Mouse (Mus musculus) lung, embryonic 14.5 days (tissue): ENCODE measurements at regions not wholly inside any gene's neighbourhood (a gene's known extent, or its start where the extent isn't known, plus 50 kb on each side); places are given as distances from the start of the nearest gene placed in this dataset.

Source experiments
- ATAC-seq: fragments of 200-750 bp; cut with Nextera tagmentation; 2 replicates; pipeline ENCODE4 v1.8.0; 2017; ENCODE audit warnings: mild to moderate bottlenecking, moderate TSS enrichment, moderate library complexity; ENCODE audit not compliant: insufficient read depth
- DNase-seq: peaks from one replicate; pipeline ENCODE4 v3.0.0-alpha.2; 2015
- H3K27ac ChIP-seq: fragments of 300-500 bp; sonication (generic); 2 replicates; pipeline ENCODE4 v1.5.1; 2014; ENCODE audit warnings: low read depth, mild to moderate bottlenecking, moderate library complexity
- H3K27me3 ChIP-seq: fragments of 300-500 bp; sonication (generic); 2 replicates; pipeline ENCODE4 v1.6.1; 2014; ENCODE audit warnings: low read length, control low read depth; ENCODE audit not compliant: insufficient read depth
- H3K36me3 ChIP-seq: fragments of 300-500 bp; sonication (generic); 2 replicates; pipeline ENCODE4 v1.6.1; 2014; ENCODE audit warnings: control low read depth; ENCODE audit not compliant: insufficient read depth
- H3K4me1 ChIP-seq: fragments of 300-500 bp; sonication (generic); 2 replicates; pipeline ENCODE4 v1.6.1; 2014; ENCODE audit warnings: antibody characterized with exemption, control low read depth; ENCODE audit not compliant: insufficient read depth
- H3K4me2 ChIP-seq: fragments of 300-500 bp; sonication (generic); 2 replicates; pipeline ENCODE4 v1.6.1; 2014; ENCODE audit warnings: mild to moderate bottlenecking
- H3K4me3 ChIP-seq: fragments of 300-500 bp; sonication (generic); 2 replicates; pipeline ENCODE4 v1.5.1; 2014; ENCODE audit warnings: low read depth, low read length
- H3K9ac ChIP-seq: fragments of 300-500 bp; sonication (generic); 2 replicates; pipeline ENCODE4 v1.6.1; 2014
- H3K9me3 ChIP-seq: fragments of 300-500 bp; sonication (generic); 2 replicates; pipeline ENCODE4 v1.6.1; 2016; ENCODE audit warnings: low read depth, low read length, control low read depth
- CTCF ChIP-seq: IDR thresholded peaks from 2 replicates; pipeline ENCODE4 v1.5.1; 2016; ENCODE audit warnings: antibody characterized with exemption, low read depth
- WGBS: fragments of 180-500 bp; shearing (Covaris S2); extraction: QIAGEN DNeasy Blood & Tissue Kit; methylation state at CpG from one replicate; pipeline ENCODE4 v1.1.7; 2014; 5-methylcytosine and 5-hydroxymethylcytosine counted together

GRCm38 (mm10) chr1:57032407-57032806 is 54.0 kb upstream of the Satb2 start:
- ATAC-seq, result no peak
- Histone ChIP-seq H3K9ac (no peak overlapping the region), H3K27ac (no peak overlapping the region), H3K9me3 (no peaks in the 10 kb centered on the region), H3K36me3 (no peaks in the 10 kb centered on the region), H3K4me3 (no peak overlapping the region), H3K4me1 (no peaks in the 10 kb centered on the region), H3K27me3 (no peaks in the 10 kb centered on the region), H3K4me2 (no peak overlapping the region)
- DNase-seq, result no peak
- 66% methylated on average over 2 of the region's 2 CpGs for WGBS
- TF ChIP-seq CTCF, result no peak

- whole genome bisulfite sequencing, result 89% methylated on average over 2 of the region's 2 CpGs
- H3K27ac ChIP-seq, result no peak overlapping the region
- H3K4me2 ChIP-seq, result no peak overlapping the region
- no peaks in the 10 kb centered on the region for H3K36me3 ChIP-seq
- H3K9ac ChIP-seq, result no peak overlapping the region
- H3K4me1 ChIP-seq, result no peaks in the 10 kb centered on the region
- no peaks in the 10 kb centered on the region for H3K9me3 ChIP-seq
- ATAC-seq (no peak), DNase-seq (no peak)
- H3K27me3 ChIP-seq, result no peaks in the 10 kb centered on the region
- no peak overlapping the region for H3K4me3 ChIP-seq
- no peak for TF ChIP-seq CTCF
These were observed 54.8 kb upstream of the Satb2 start for GRCm38 (mm10) chr1:57033244-57033643.

GRCm38 (mm10) chr1:57034411-57034810 is 56.0 kb upstream of the Satb2 start:
- DNase-seq, result no peak
- H3K27me3 ChIP-seq, result no peaks in the 10 kb centered on the region
- no peaks in the 10 kb centered on the region for H3K9me3 ChIP-seq
- 84% methylated on average over 6 of the region's 6 CpGs for WGBS
- H3K4me2 ChIP-seq, result no peak overlapping the region
- H3K9ac ChIP-seq, result no peak overlapping the region
- no peak for ATAC-seq
- no peaks in the 10 kb centered on the region for H3K36me3 ChIP-seq
- no peak for TF ChIP-seq CTCF
- no peaks in the 10 kb centered on the region for H3K4me1 ChIP-seq
- H3K4me3 ChIP-seq, result no peak overlapping the region
- H3K27ac ChIP-seq, result no peak overlapping the region

GRCm38 (mm10) chr1:57036382-57036781 is 57.9 kb upstream of the Satb2 start:
- no peak for DNase-seq
- Histone ChIP-seq H3K9me3 (no peaks in the 10 kb centered on the region), H3K9ac (no peak overlapping the region), H3K27ac (no peak overlapping the region), H3K4me3 (no peak overlapping the region), H3K36me3 (no peaks in the 10 kb centered on the region), H3K27me3 (no peaks in the 10 kb centered on the region), H3K4me1 (no peaks in the 10 kb centered on the region), H3K4me2 (no peak overlapping the region)
- 82% methylated on average over 3 of the region's 3 CpGs for WGBS
- no peak for TF ChIP-seq CTCF
- ATAC-seq, result no peak

- ATAC-seq (no peak), DNase-seq (peak; percentile 1)
- H3K27me3 ChIP-seq, result no peaks in the 10 kb centered on the region
- H3K27ac ChIP-seq, result no peak overlapping the region
- no peaks in the 10 kb centered on the region for H3K4me1 ChIP-seq
- 30% methylated on average over 8 of the region's 8 CpGs for WGBS
- no peak for TF ChIP-seq CTCF
- no peaks in the 10 kb centered on the region for H3K36me3 ChIP-seq
- H3K4me3 ChIP-seq, result no peak overlapping the region
- no peak overlapping the region for H3K4me2 ChIP-seq
- no peaks in the 10 kb centered on the region for H3K9me3 ChIP-seq
- H3K9ac ChIP-seq, result no peak overlapping the region
These were observed 61.8 kb upstream of the Satb2 start for GRCm38 (mm10) chr1:57040201-57040600.

- no peak overlapping the region for H3K9ac ChIP-seq
- no peaks in the 10 kb centered on the region for H3K9me3 ChIP-seq
- DNase-seq (no peak), ATAC-seq (no peak)
- H3K4me2 ChIP-seq, result no peak overlapping the region
- H3K27ac ChIP-seq, result no peak overlapping the region
- H3K4me1 ChIP-seq, result no peaks in the 10 kb centered on the region
- TF ChIP-seq CTCF, result no peak
- no peaks in the 10 kb centered on the region for H3K27me3 ChIP-seq
- no peaks in the 10 kb centered on the region for H3K36me3 ChIP-seq
- no peak overlapping the region for H3K4me3 ChIP-seq
These were observed 63.1 kb upstream of the Satb2 start for GRCm38 (mm10) chr1:57041578-57041977.

- TF ChIP-seq CTCF, result no peak
- H3K4me1 ChIP-seq, result no peaks in the 10 kb centered on the region
- H3K4me3 ChIP-seq, result no peak overlapping the region
- H3K36me3 ChIP-seq, result no peaks in the 10 kb centered on the region
- WGBS, result 85% methylated on average over 4 of the region's 4 CpGs
- no peaks in the 10 kb centered on the region for H3K27me3 ChIP-seq
- ATAC-seq (no peak), DNase-seq (no peak)
- no peaks in the 10 kb centered on the region for H3K9me3 ChIP-seq
- no peak overlapping the region for H3K4me2 ChIP-seq
- H3K9ac ChIP-seq, result no peak overlapping the region
- H3K27ac ChIP-seq, result no peak overlapping the region
These were observed 75.4 kb upstream of the Satb2 start for GRCm38 (mm10) chr1:57053836-57054235.

- Histone ChIP-seq H3K9ac (no peak overlapping the region), H3K27me3 (no peaks in the 10 kb centered on the region), H3K4me1 (no peaks in the 10 kb centered on the region), H3K36me3 (no peaks in the 10 kb centered on the region), H3K9me3 (no peaks in the 10 kb centered on the region), H3K4me3 (no peak overlapping the region), H3K27ac (no peak overlapping the region), H3K4me2 (no peak overlapping the region)
- 82% methylated on average over 9 of the region's 9 CpGs for WGBS
- ATAC-seq (no peak), DNase-seq (no peak)
- no peak for TF ChIP-seq CTCF
These were observed 77.5 kb upstream of the Satb2 start for GRCm38 (mm10) chr1:57055976-57056375.
